Mouse (Mus musculus): Measurements from ENCODE around the gene Usp45. TPM values are rescaled to one million over a fixed set of nuclear protein-coding genes. Genes with fewer than 3 reads are reported as not detected.

The Usp45 gene
- total RNA-seq, 2 experiments from 2014 or later = 44.4 to 49.2 TPM

DNA sequence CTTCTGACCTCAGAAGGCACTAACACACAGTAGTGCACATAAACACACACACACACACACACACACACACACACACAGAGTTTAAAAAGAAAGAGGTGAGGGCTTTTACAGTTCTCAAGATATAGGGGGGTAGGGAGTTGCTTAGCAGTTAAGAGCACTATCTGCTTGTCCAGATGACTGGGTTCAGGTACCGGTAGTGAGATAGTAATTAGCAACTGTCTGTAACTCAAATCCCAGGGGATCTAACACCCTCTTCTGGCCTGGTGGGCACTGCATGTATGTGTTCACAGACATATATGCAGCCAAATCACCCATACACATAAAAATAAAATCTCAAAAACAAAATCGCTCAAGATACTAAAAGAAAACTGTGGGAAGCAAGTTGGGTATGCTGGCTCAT, 34.7 kb downstream of the Usp45 start:
- no peak for DNase-seq (ENCODE audit: extremely low spot score in 1 of 2, low spot score in 2 of 2)
- H3K4me3 ChIP-seq = no peak overlapping the region
- H3K27ac ChIP-seq = no peak overlapping the region
- TF ChIP-seq CTCF (IDR thresholded peaks at IDR 0.05) = no peak
- intact Hi-C loops (cut with DNase I) = no loop called here

DNA sequence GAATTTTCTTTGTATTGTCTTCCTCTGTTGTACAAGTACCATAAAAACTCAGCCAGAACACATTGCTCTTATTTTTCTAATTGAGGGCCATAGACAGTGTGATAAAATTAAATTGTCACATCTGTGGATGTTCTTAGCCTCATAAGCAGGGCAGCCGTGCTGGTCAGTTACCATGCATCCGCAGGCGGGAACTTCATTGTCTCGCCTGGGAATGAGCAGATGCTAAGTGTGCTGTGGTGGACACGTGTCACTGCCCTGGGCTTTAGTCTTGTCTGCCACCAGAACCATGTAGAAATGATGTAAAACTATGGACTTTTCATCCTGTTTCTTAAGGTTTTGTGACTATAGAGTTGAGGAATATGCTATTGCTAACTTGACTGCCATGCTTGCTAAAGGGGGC, 40.2 kb downstream of the Usp45 start:
- no peak for TF ChIP-seq CTCF (IDR thresholded peaks at IDR 0.05)
- DNase-seq (ENCODE audit: extremely low spot score in 1 of 2, low spot score in 2 of 2) = no peak
- Histone ChIP-seq H3K27ac (no peak overlapping the region), H3K4me3 (no peak overlapping the region)
- intact Hi-C loops (cut with DNase I) = no loop called here

- Histone ChIP-seq H3K4me3 (no peak overlapping the region), H3K27ac (no peak overlapping the region)
- no peak for DNase-seq (ENCODE audit: extremely low spot score in 1 of 2, low spot score in 2 of 2)
- intact Hi-C loops (cut with DNase I) = loop anchor here (5.0 kb wide), 1 partner anchor 83 kb away; the partner anchor contains the start of gene Ccnc
- no peak for TF ChIP-seq CTCF (IDR thresholded peaks at IDR 0.05)
These were observed 43.7 kb downstream of the Usp45 start for GRCm38 (mm10) chr4:21810608-21811007.

GRCm38 (mm10) chr4:21812635-21813034, 45.7 kb downstream of the Usp45 start:
- Histone ChIP-seq H3K4me3 (no peak overlapping the region), H3K27ac (no peak overlapping the region)
- DNase-seq (ENCODE audit: extremely low spot score in 1 of 2, low spot score in 2 of 2) = no peak
- TF ChIP-seq CTCF (IDR thresholded peaks at IDR 0.05) = no peak
- intact Hi-C loops (cut with DNase I) = loop anchor here (2.0 to 5.0 kb wide), 2 partner anchors 85 to 276 kb away; partner anchors contain the start of gene Ccnc

DNA sequence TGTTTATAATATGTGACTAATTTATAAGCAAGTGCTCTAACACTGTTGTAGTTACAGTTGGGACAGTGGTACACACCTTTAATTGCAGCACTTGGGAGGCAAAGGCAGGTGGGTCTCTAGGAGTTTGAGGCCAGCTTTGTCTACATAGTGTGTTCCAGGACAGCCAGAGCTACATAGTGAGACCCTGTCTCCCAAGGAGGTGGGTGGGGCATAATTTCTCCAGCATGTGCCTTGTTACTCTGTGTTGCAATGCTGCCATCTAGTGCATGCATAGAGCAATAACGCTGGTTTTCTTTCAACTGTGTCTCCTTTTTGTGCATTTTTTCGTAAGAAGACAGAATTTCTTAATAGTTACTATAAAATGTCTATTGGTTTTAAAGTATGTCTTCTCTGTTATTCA, 47.1 kb downstream of the Usp45 start:
- no peak overlapping the region for H3K27ac ChIP-seq
- intact Hi-C loops (cut with DNase I) = loop anchor here (2.0 to 5.0 kb wide), 2 partner anchors 87 to 377 kb away; partner anchors contain the start of gene Ccnc
- H3K4me3 ChIP-seq = no peak overlapping the region
- peak in 1 of 2 experiments; percentile 31 for DNase-seq (ENCODE audit: extremely low spot score in 1 of 2, low spot score in 2 of 2)
- TF ChIP-seq CTCF (IDR thresholded peaks at IDR 0.05) = peak; percentile 93

GRCm38 (mm10) chr4:21826616-21827015, 59.7 kb downstream of the Usp45 start:
- Histone ChIP-seq H3K27ac (no peak overlapping the region), H3K4me3 (no peak overlapping the region)
- intact Hi-C loops (cut with DNase I) = no loop called here
- TF ChIP-seq CTCF (IDR thresholded peaks at IDR 0.05) = no peak
- no peak for DNase-seq (ENCODE audit: extremely low spot score in 1 of 2, low spot score in 2 of 2)

DNA sequence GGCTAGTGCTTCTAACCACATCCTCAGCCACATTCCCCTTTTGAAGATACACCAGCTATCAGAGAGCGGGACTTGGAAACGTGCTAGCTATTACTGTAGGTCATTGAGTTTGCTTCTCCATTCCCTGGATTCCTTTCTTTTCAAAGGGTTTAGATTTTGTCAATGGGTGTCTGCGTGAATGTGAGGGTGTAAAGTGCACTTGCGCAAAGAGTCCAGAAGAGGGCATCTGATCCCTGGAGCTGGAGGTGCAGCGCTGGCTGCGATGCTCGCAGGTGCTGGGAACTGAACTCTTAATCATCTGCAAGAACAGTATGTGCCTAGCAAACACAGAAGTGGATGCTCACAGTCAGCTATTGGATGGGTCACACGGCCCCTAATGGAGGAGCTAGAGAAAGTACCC, 65.9 kb downstream of the Usp45 start:
- intact Hi-C loops (cut with DNase I) = no loop called here
- no peak overlapping the region for H3K4me3 ChIP-seq
- no peak overlapping the region for H3K27ac ChIP-seq
- no peak for DNase-seq (ENCODE audit: extremely low spot score in 1 of 2, low spot score in 2 of 2)
- no peak; the same call in 1 of the 2 replicates for TF ChIP-seq CTCF (IDR thresholded peaks at IDR 0.05)

GRCm38 (mm10) chr4:21847481-21848286, 80.7 kb downstream of the Usp45 start, which contains the start of gene Pnisr:
Gene Pnisr (plus strand): TSS chr4:21847583.
- intact Hi-C loops (cut with DNase I) = loop anchor here (10.0 kb wide), 2 partner anchors 107 to 147 kb away; no protein-coding TSS in a partner anchor
- Histone ChIP-seq H3K27ac (peak within 1 kb of the TSS; percentile 97), H3K4me3 (peak within 1 kb of the TSS; percentile 100)
- peak; percentile 92 for TF ChIP-seq CTCF (IDR thresholded peaks at IDR 0.05)
- peak; percentile 90 to 91 for DNase-seq (ENCODE audit: extremely low spot score in 1 of 2, low spot score in 2 of 2)

DNA sequence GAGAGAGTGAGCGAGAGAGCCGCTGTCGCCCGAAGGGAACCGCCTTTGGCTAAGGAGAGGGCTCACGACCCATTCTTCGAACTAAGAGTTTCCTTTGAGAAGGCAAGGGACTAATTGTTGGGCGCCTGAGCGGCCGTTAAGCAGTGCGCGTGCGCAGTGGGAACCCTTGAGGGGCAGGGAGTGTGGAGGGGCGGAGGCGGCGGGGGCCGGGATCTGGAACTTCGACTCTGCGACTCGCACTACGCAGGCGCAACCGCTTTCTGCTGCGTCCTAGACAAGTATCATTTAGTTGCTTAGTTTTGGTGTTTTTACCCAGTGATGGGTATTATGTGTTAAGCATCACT, 81.3 kb downstream of the Usp45 start:
- Histone ChIP-seq H3K27ac (peak overlapping the region; percentile 97), H3K4me3 (peak overlapping the region; percentile 100)
- intact Hi-C loops (cut with DNase I) = loop anchor here (10.0 kb wide), 2 partner anchors 107 to 147 kb away; no protein-coding TSS in a partner anchor
- peak; percentile 89 to 90 for DNase-seq (ENCODE audit: extremely low spot score in 1 of 2, low spot score in 2 of 2)
- no peak for TF ChIP-seq CTCF (IDR thresholded peaks at IDR 0.05)

GRCm38 (mm10) chr4:21857481-21857880, 90.5 kb downstream of the Usp45 start:
- intact Hi-C loops (cut with DNase I) = loop anchor here (2.0 kb wide), 1 partner anchor 15 kb away; no protein-coding TSS in a partner anchor
- Histone ChIP-seq H3K27ac (no peak overlapping the region), H3K4me3 (no peak overlapping the region)
- no peak for TF ChIP-seq CTCF (IDR thresholded peaks at IDR 0.05)
- DNase-seq (ENCODE audit: extremely low spot score in 1 of 2, low spot score in 2 of 2) = no peak

DNA sequence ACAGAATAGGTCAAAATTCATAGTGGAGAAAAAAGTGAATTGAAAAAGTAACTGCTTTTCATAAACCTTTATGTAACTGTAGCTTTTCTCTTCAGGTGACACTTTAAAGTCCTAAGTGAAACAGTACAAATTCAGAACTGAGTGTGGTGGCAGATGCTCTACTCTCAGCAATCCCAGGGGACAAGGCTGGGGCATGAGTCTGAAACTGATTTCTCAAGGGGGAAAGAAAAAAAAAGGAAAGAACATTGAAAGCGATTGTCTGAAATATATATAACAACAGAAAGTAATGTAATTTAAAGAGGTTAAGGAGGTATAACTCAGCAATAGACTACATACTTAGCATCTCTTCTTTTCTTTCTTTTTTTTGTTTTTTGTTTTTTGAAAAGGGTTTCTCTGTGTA, 98.3 kb downstream of the Usp45 start:
- H3K27ac ChIP-seq = no peak overlapping the region
- intact Hi-C loops (cut with DNase I) = no loop called here
- H3K4me3 ChIP-seq = no peak overlapping the region
- TF ChIP-seq CTCF (IDR thresholded peaks at IDR 0.05) = no peak
- no peak for DNase-seq (ENCODE audit: extremely low spot score in 1 of 2, low spot score in 2 of 2)

- intact Hi-C loops (cut with DNase I) = loop anchor here (2.0 to 5.0 kb wide), 4 partner anchors 26 to 114 kb away; no protein-coding TSS in a partner anchor
- Histone ChIP-seq H3K27ac (no peak overlapping the region), H3K4me3 (peak overlapping the region; percentile 69)
- no peak for DNase-seq (ENCODE audit: extremely low spot score in 1 of 2, low spot score in 2 of 2)
- no peak for TF ChIP-seq CTCF (IDR thresholded peaks at IDR 0.05)
These were observed 111.8 kb downstream of the Usp45 start for GRCm38 (mm10) chr4:21878776-21879175.
